Mouse (Mus musculus) limb, embryonic 14.5 days (tissue): ENCODE measurements around the gene Mtch2. TPM values are rescaled to one million over a fixed set of nuclear protein-coding genes. Genes with fewer than 3 reads are reported as not detected.

Experiments
- ATAC-seq: fragments of 200-750 bp; cut with Nextera tagmentation; 2 replicates; pipeline ENCODE4 v1.8.0; 2017; ENCODE audit warnings: low read depth, moderate number of reproducible peaks, moderate TSS enrichment; ENCODE audit not compliant: low FRiP score
- DNase-seq: peaks from one replicate; pipeline ENCODE4 v3.0.0-alpha.2; 2015; ENCODE audit warnings: low spot score
- H3K27ac ChIP-seq: fragments of 300-500 bp; sonication (generic); replicated peaks from 2 replicates; pipeline ENCODE4 v1.5.1; 2014; ENCODE audit warnings: low read depth, mild to moderate bottlenecking, low read length, moderate library complexity, mixed read lengths
- H3K27me3 ChIP-seq: fragments of 300-500 bp; sonication (generic); 2 replicates; pipeline ENCODE4 v1.6.1; 2014; ENCODE audit warnings: low read length, mixed read lengths; ENCODE audit not compliant: control insufficient read depth, insufficient read depth
- H3K36me3 ChIP-seq: fragments of 300-500 bp; sonication (generic); 2 replicates; pipeline ENCODE4 v1.6.1; 2014; ENCODE audit warnings: mild to moderate bottlenecking, low read length, moderate library complexity, mixed read lengths; ENCODE audit not compliant: control insufficient read depth, insufficient read depth
- H3K4me1 ChIP-seq: fragments of 300-500 bp; sonication (generic); 2 replicates; pipeline ENCODE4 v1.6.1; 2014; ENCODE audit warnings: antibody characterized with exemption, low read length, mixed read lengths; ENCODE audit not compliant: control insufficient read depth, insufficient read depth
- H3K4me2 ChIP-seq: fragments of 300-500 bp; sonication (generic); replicated peaks from 2 replicates; pipeline ENCODE4 v1.6.1; 2014; ENCODE audit warnings: low read depth, mild to moderate bottlenecking, low read length, moderate library complexity; ENCODE audit not compliant: severe bottlenecking
- H3K4me3 ChIP-seq: fragments of 300-500 bp; sonication (generic); replicated peaks from 2 replicates; pipeline ENCODE4 v1.5.1; 2014; ENCODE audit warnings: low read length
- H3K9ac ChIP-seq: fragments of 300-500 bp; sonication (generic); 2 replicates; pipeline ENCODE4 v1.6.1; 2014; ENCODE audit warnings: mild to moderate bottlenecking, low read depth, low read length, moderate library complexity; ENCODE audit not compliant: severe bottlenecking
- H3K9me3 ChIP-seq: fragments of 300-500 bp; sonication (generic); 2 replicates; pipeline ENCODE4 v1.6.1; 2016; ENCODE audit warnings: low read length; ENCODE audit not compliant: control insufficient read depth
- POLR2A ChIP-seq: fragments of 200-500 bp; IDR thresholded peaks from 2 replicates; pipeline ENCODE4 v1.8.0; 2012; ENCODE audit warnings: inconsistent platforms, mild to moderate bottlenecking, moderate library complexity, borderline replicate concordance; ENCODE audit not compliant: insufficient read depth, insufficient read length; ENCODE audit errors: extremely low read depth
- WGBS: fragments of 180-500 bp; shearing (Covaris S2); extraction: QIAGEN DNeasy Blood & Tissue Kit; methylation state at CpG from one replicate; pipeline ENCODE4 v1.1.7; 2014; 5-methylcytosine and 5-hydroxymethylcytosine counted together
- polyA plus RNA-seq, 2 experiments: library from polyadenylated mRNA; depleted of rRNA in 1 of 2; stranded (reverse) in 1 of 2; unstranded in 1 of 2; fragments of >200 nt; fragmentation: Nextera tagmentation in 1 of 2; extraction: Ambion mirVana in 1 of 2; gene quantifications; 2 replicates each; pipeline versions ENCODE4 v1.2.1 to v1.2.3; 2012 to 2014

The Mtch2 gene
- polyA plus RNA-seq, 2 experiments, result 120 to 210 TPM

GRCm38 (mm10) chr2:90825515-90826172 lies 21.3 kb upstream of the Mtch2 start:
- no peaks in the 10 kb centered on the region for H3K27me3 ChIP-seq
- ATAC-seq (no peak), DNase-seq (no peak)
- no peaks in the 10 kb centered on the region for H3K9me3 ChIP-seq
- H3K4me3 ChIP-seq, result no peak overlapping the region
- TF ChIP-seq POLR2A, result no peak
- H3K4me1 ChIP-seq, result no peaks in the 10 kb centered on the region
- 90% methylated on average over 11 of the region's 11 CpGs for WGBS
- no peak overlapping the region for H3K27ac ChIP-seq
- H3K4me2 ChIP-seq, result no peak overlapping the region
- H3K9ac ChIP-seq, result no peak overlapping the region
- no peaks in the 10 kb centered on the region for H3K36me3 ChIP-seq

DNA sequence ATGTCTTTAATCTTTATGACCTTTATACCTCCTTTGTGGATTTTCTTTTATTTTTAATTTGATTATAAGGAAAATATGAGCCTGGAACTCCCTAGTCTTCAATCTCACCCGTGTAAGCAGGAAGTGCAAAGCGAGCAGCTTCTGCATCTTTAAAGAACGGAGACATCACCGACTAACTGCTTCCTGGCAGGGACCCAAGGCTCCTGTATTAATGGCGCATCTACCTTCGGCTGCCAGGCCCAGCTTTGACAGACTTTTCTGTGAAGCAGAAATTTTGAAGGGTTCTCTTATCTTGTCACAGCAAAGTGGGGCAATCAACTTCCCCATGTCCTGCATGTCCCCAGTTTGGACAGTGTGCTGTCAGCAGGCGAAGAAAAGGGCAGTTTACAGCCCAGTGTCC lies 18.2 kb upstream of the Mtch2 start:
- Histone ChIP-seq H3K4me2 (no peak overlapping the region), H3K9ac (no peak overlapping the region), H3K4me1 (no peaks in the 10 kb centered on the region), H3K4me3 (no peak overlapping the region), H3K27me3 (no peaks in the 10 kb centered on the region), H3K36me3 (no peaks in the 10 kb centered on the region), H3K27ac (no peak overlapping the region), H3K9me3 (no peaks in the 10 kb centered on the region)
- ATAC-seq (no peak), DNase-seq (no peak)
- WGBS, result 59% methylated on average over 7 of the region's 7 CpGs
- no peak for TF ChIP-seq POLR2A

DNA sequence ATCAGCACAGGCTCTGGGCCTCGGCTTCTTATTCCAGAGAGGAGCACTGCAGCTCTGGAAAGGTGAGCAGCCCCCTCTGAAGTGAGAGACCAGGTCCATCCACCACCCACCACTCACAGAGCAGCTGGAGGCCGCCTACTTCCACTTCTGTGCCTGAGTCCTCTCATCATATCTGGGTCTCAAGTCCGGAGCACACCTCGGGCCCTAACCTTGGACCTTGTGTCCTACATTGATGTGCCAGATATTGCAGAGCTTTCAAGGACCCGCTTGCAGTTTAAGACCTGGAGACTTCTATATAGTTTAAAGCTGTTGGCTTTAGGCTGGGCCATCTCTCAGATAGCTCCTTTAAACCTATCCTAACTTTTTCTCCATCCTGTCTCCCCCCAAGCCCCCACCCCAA lies 13.5 kb upstream of the Mtch2 start:
- no peak overlapping the region for H3K4me2 ChIP-seq
- H3K9me3 ChIP-seq, result no peaks in the 10 kb centered on the region
- WGBS, result 71% methylated on average over 5 of the region's 5 CpGs
- DNase-seq, result no peak
- no peak for TF ChIP-seq POLR2A
- H3K4me3 ChIP-seq, result no peak overlapping the region
- no peak for ATAC-seq
- no peaks in the 10 kb centered on the region for H3K36me3 ChIP-seq
- no peaks in the 10 kb centered on the region for H3K4me1 ChIP-seq
- no peaks in the 10 kb centered on the region for H3K27me3 ChIP-seq
- no peak overlapping the region for H3K9ac ChIP-seq
- H3K27ac ChIP-seq, result no peak overlapping the region

DNA sequence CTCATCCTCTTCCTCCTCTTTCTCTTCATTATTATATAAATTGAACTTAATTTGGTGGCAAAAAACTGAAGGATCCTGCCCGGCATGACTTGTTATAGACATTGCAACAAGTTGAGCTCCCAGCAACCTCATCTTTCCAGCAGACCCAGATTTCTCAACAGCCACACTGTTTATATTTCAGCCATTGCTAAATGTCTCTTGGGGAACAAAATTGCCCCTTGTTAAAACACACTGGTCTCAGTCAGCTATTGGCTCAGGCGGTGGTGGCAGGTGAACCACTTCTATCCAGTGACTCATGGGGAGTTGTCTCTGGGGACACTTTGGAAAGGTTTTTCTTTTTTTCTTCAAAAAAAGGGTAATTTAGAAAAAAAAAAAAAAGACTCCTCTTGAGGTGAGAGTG lies 8.3 kb upstream of the Mtch2 start:
- no peaks in the 10 kb centered on the region for H3K9me3 ChIP-seq
- DNase-seq, result no peak
- no peak overlapping the region for H3K9ac ChIP-seq
- no peak overlapping the region for H3K27ac ChIP-seq
- no peaks in the 10 kb centered on the region for H3K4me1 ChIP-seq
- no peaks in the 10 kb centered on the region for H3K27me3 ChIP-seq
- 80% methylated on average over 2 of the region's 2 CpGs for WGBS
- H3K4me2 ChIP-seq, result no peak overlapping the region
- ATAC-seq, result no peak
- no peak for TF ChIP-seq POLR2A
- H3K4me3 ChIP-seq, result no peak overlapping the region
- no peaks in the 10 kb centered on the region for H3K36me3 ChIP-seq

- H3K4me3 ChIP-seq, result no peak overlapping the region
- H3K27ac ChIP-seq, result no peak overlapping the region
- peaks cover 9% of the 10 kb centered on the region for H3K4me1 ChIP-seq
- H3K9ac ChIP-seq, result no peak overlapping the region
- H3K36me3 ChIP-seq, result no peaks in the 10 kb centered on the region
- no peak overlapping the region for H3K4me2 ChIP-seq
- ATAC-seq, result no peak
- no peak for DNase-seq
- no peaks in the 10 kb centered on the region for H3K27me3 ChIP-seq
- TF ChIP-seq POLR2A, result no peak
- H3K9me3 ChIP-seq, result no peaks in the 10 kb centered on the region
- 69% methylated on average over 1 of the region's 1 CpGs for WGBS
Observed at GRCm38 (mm10) chr2:90843666-90844065, 3.3 kb upstream of the Mtch2 start.

DNA sequence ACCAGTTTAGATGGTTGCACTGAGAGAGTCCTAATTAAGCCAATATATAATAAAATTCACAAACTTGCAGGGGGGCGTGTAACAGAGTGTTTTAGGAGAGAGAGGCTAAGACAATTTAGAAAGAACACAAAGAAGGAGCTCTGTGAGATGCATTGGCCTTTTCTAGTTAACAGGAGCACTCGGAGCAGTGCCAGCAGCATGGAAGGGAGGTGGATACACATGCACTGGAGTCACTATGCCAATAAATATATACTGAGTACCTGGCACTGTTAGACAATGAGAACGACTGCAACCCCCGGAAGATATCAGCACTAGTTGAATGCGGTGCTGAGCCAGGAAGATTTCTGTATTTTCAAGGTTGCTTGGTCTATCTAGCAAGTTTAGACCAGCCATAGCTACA lies 2.7 kb upstream of the Mtch2 start:
- Histone ChIP-seq H3K27me3 (no peaks in the 10 kb centered on the region), H3K36me3 (no peaks in the 10 kb centered on the region), H3K4me1 (peaks cover 9% of the 10 kb centered on the region), H3K9ac (no peak overlapping the region), H3K4me3 (no peak overlapping the region), H3K27ac (no peak overlapping the region), H3K4me2 (no peak overlapping the region), H3K9me3 (no peaks in the 10 kb centered on the region)
- WGBS, result 77% methylated on average over 5 of the region's 5 CpGs
- DNase-seq (no peak), ATAC-seq (no peak)
- TF ChIP-seq POLR2A, result no peak
